Mouse (Mus musculus): Measurements from ENCODE around the gene Epn1. TPM values are rescaled to one million over a fixed set of nuclear protein-coding genes. Genes with fewer than 3 reads are reported as not detected.
A peak's percentile ranks its signal among the peaks of the same experiment; 100 is the strongest.

Gene Epn1
- polyA plus RNA-seq, 1 experiment, result 483 TPM

GRCm38 (mm10) chr7:5091008-5091728 lies 11.1 kb downstream of the Epn1 start:
- Histone ChIP-seq H3K27ac (ENCODE audit: insufficient read depth, low read depth, low read length) (no peak overlapping the region), H3K4me1 (ENCODE audit: control insufficient read depth, insufficient read depth, insufficient read length, low read length) (peaks cover 37% of the 10 kb centered on the region), H3K4me3 (ENCODE audit: low read depth, low read length) (no peak overlapping the region), H3K36me3 (ENCODE audit: control insufficient read depth, insufficient read depth, low read length) (peaks cover 72% of the 10 kb centered on the region), H3K27me3 (ENCODE audit: control insufficient read depth, insufficient read depth, low read length) (no peaks in the 10 kb centered on the region)
- WGBS, result 84% methylated on average over 15 of the region's 15 CpGs
- TF ChIP-seq POLR2A (IDR thresholded peaks at IDR 0.05; ENCODE audit: low read depth, low read length) (no peak), CTCF (IDR thresholded peaks at IDR 0.05; ENCODE audit: extremely low read depth, insufficient read length, insufficient replicate concordance, low read depth, low read length) (no peak)

DNA sequence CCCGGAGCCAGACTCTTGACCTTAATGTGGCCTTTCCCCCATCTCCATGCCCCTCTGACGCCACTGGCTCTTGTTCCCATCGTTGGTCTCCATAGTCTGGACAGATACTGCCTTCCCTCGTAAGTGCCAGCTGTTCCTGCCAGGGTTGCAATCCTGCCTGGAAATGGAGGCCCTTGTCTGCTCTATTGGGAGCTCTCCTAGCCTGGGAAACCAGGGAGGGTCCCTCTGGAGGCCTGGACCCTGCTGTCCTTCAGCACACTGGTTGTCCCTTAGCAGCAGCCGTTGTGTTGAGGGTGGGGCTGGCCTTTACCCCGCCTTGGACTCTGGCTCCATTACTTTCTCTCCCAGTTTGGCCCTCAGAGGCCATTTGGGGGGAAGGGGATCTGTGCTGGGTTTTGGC lies 12.3 kb downstream of the Epn1 start:
- peaks cover 77% of the 10 kb centered on the region for H3K36me3 ChIP-seq (ENCODE audit: control insufficient read depth, insufficient read depth, low read length)
- H3K27me3 ChIP-seq (ENCODE audit: control insufficient read depth, insufficient read depth, low read length), result no peaks in the 10 kb centered on the region
- TF ChIP-seq POLR2A (IDR thresholded peaks at IDR 0.05; ENCODE audit: low read depth, low read length) (no peak), CTCF (IDR thresholded peaks at IDR 0.05; ENCODE audit: extremely low read depth, insufficient read length, insufficient replicate concordance, low read depth, low read length) (no peak)
- 64% methylated on average over 6 of the region's 6 CpGs for WGBS
- H3K4me1 ChIP-seq (ENCODE audit: control insufficient read depth, insufficient read depth, insufficient read length, low read length), result peaks cover 29% of the 10 kb centered on the region
- peak overlapping the region; percentile 14; the same call in 1 of the 2 replicates for H3K27ac ChIP-seq (ENCODE audit: insufficient read depth, low read depth, low read length)
- no peak overlapping the region for H3K4me3 ChIP-seq (ENCODE audit: low read depth, low read length)

- Histone ChIP-seq H3K27me3 (ENCODE audit: control insufficient read depth, insufficient read depth, low read length) (no peaks in the 10 kb centered on the region), H3K27ac (ENCODE audit: insufficient read depth, low read depth, low read length) (peak overlapping the region; percentile 14; the same call in 1 of the 2 replicates), H3K4me1 (ENCODE audit: control insufficient read depth, insufficient read depth, insufficient read length, low read length) (peaks cover 26% of the 10 kb centered on the region), H3K36me3 (ENCODE audit: control insufficient read depth, insufficient read depth, low read length) (peaks cover 82% of the 10 kb centered on the region), H3K4me3 (ENCODE audit: low read depth, low read length) (no peak overlapping the region)
- TF ChIP-seq POLR2A (IDR thresholded peaks at IDR 0.05; ENCODE audit: low read depth, low read length) (no peak), CTCF (IDR thresholded peaks at IDR 0.05; ENCODE audit: extremely low read depth, insufficient read length, insufficient replicate concordance, low read depth, low read length) (no peak)
- 78% methylated on average over 21 of the region's 21 CpGs for WGBS
Observed at GRCm38 (mm10) chr7:5092831-5093510, 12.9 kb downstream of the Epn1 start.

GRCm38 (mm10) chr7:5098769-5099168 lies 18.7 kb downstream of the Epn1 start:
- Histone ChIP-seq H3K4me3 (ENCODE audit: low read depth, low read length) (no peak overlapping the region), H3K36me3 (ENCODE audit: control insufficient read depth, insufficient read depth, low read length) (peaks cover 51% of the 10 kb centered on the region), H3K27ac (ENCODE audit: insufficient read depth, low read depth, low read length) (no peak overlapping the region), H3K4me1 (ENCODE audit: control insufficient read depth, insufficient read depth, insufficient read length, low read length) (peaks cover 7% of the 10 kb centered on the region), H3K27me3 (ENCODE audit: control insufficient read depth, insufficient read depth, low read length) (no peaks in the 10 kb centered on the region)
- WGBS, result 91% methylated on average over 5 of the region's 5 CpGs
- TF ChIP-seq POLR2A (IDR thresholded peaks at IDR 0.05; ENCODE audit: low read depth, low read length), result no peak
- no peak for TF ChIP-seq CTCF (IDR thresholded peaks at IDR 0.05; ENCODE audit: extremely low read depth, insufficient read length, insufficient replicate concordance, low read depth, low read length)

- H3K4me1 ChIP-seq (ENCODE audit: control insufficient read depth, insufficient read depth, insufficient read length, low read length), result peaks cover 7% of the 10 kb centered on the region
- no peak overlapping the region for H3K27ac ChIP-seq (ENCODE audit: insufficient read depth, low read depth, low read length)
- no peak overlapping the region for H3K4me3 ChIP-seq (ENCODE audit: low read depth, low read length)
- H3K27me3 ChIP-seq (ENCODE audit: control insufficient read depth, insufficient read depth, low read length), result no peaks in the 10 kb centered on the region
- peaks cover 41% of the 10 kb centered on the region for H3K36me3 ChIP-seq (ENCODE audit: control insufficient read depth, insufficient read depth, low read length)
- WGBS, result 29% methylated on average over 3 of the region's 3 CpGs
- no peak for TF ChIP-seq POLR2A (IDR thresholded peaks at IDR 0.05; ENCODE audit: low read depth, low read length)
- no peak for TF ChIP-seq CTCF (IDR thresholded peaks at IDR 0.05; ENCODE audit: extremely low read depth, insufficient read length, insufficient replicate concordance, low read depth, low read length)
Observed at GRCm38 (mm10) chr7:5099796-5100195, 19.8 kb downstream of the Epn1 start.

GRCm38 (mm10) chr7:5101066-5101663 lies 21.1 kb downstream of the Epn1 start:
- peaks cover 7% of the 10 kb centered on the region for H3K4me1 ChIP-seq (ENCODE audit: control insufficient read depth, insufficient read depth, insufficient read length, low read length)
- H3K27me3 ChIP-seq (ENCODE audit: control insufficient read depth, insufficient read depth, low read length), result no peaks in the 10 kb centered on the region
- H3K4me3 ChIP-seq (ENCODE audit: low read depth, low read length), result peak overlapping the region; percentile 3; the same call in 1 of the 2 replicates
- WGBS, result 71% methylated on average over 10 of the region's 10 CpGs
- no peak for TF ChIP-seq POLR2A (IDR thresholded peaks at IDR 0.05; ENCODE audit: low read depth, low read length)
- no peak for TF ChIP-seq CTCF (IDR thresholded peaks at IDR 0.05; ENCODE audit: extremely low read depth, insufficient read length, insufficient replicate concordance, low read depth, low read length)
- peaks cover 28% of the 10 kb centered on the region for H3K36me3 ChIP-seq (ENCODE audit: control insufficient read depth, insufficient read depth, low read length)
- no peak overlapping the region; the same call in 1 of the 2 replicates for H3K27ac ChIP-seq (ENCODE audit: insufficient read depth, low read depth, low read length)

- WGBS, result 72% methylated on average over 2 of the region's 2 CpGs
- TF ChIP-seq POLR2A (IDR thresholded peaks at IDR 0.05; ENCODE audit: low read depth, low read length) (no peak), CTCF (IDR thresholded peaks at IDR 0.05; ENCODE audit: extremely low read depth, insufficient read length, insufficient replicate concordance, low read depth, low read length) (no peak)
- peak overlapping the region; percentile 74 for H3K27ac ChIP-seq (ENCODE audit: insufficient read depth, low read depth, low read length)
- no peak overlapping the region for H3K4me3 ChIP-seq (ENCODE audit: low read depth, low read length)
- H3K36me3 ChIP-seq (ENCODE audit: control insufficient read depth, insufficient read depth, low read length), result peaks cover 14% of the 10 kb centered on the region
- no peaks in the 10 kb centered on the region for H3K27me3 ChIP-seq (ENCODE audit: control insufficient read depth, insufficient read depth, low read length)
- H3K4me1 ChIP-seq (ENCODE audit: control insufficient read depth, insufficient read depth, insufficient read length, low read length), result peaks cover 7% of the 10 kb centered on the region; the same call in 1 of the 2 replicates
Observed at GRCm38 (mm10) chr7:5102564-5102963, 22.5 kb downstream of the Epn1 start.
